In the genomic region with DNA sequence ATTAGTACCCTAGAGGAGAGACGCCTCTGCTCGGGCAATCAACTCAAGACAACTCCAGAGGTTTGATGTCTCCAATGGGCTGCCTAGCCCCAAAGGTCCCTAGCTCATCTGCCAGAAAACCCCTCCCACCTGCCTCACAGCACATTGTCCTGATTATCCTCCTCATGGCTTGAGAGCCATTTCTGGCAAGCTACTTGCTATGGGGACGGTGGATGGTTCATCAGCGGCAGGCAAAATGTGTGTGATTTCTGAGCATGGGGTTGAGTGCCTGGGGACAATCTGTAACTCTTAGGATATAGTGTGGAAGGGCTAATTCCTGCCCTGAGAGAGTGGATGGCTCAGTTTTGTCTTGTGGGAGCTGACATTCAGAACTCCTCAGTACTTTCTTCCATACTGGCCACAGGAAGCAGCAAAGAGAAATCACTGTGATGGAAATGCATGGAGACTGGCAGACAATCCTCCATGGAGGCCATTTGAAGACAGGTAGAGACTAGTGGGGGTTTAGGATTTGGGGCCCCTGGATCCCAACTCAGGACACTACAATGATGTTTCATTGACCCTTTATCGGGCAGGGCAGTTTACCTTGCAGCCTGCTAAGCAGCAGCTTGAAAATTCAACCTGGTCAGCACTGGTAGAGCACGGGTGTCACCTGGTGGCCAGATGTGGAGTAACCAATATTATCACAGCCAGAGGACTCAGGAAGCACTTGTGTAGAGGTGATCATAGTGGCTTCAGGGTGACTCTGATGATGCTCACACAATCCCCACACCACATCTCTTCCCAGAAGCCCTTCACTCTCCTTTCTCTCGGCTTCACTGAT, we compare ENCODE assay signal across 8 mouse cellular contexts.
A peak's percentile ranks its signal among the peaks of the same experiment; 100 is the strongest.
DNase-seq lines count a peak whose midpoint lies in the region; ATAC-seq lines count a peak whose summit lies in the region.

No protein-coding gene starts in this region.

- peak; percentile 55 for DNase-seq in R1 (ENCODE audit: low read depth, low spot score)
- DNase-seq in cerebellum, adult 18-20 months, result peak; percentile 24 to 52
- peak; percentile 69 for DNase-seq in forelimb bud, embryonic 11.5 days (ENCODE audit: low read depth, low spot score)
- DNase-seq in layer of hippocampus, postnatal 10 days (ENCODE audit: low spot score in 2 of 2), result peak; percentile 54 to 58
- DNase-seq in lung, postnatal 4 days, result peak; percentile 45 to 71
- DNase-seq in right cerebral cortex, adult 2 months (ENCODE audit: low spot score in 2 of 2), result peak; percentile 73 to 75
- DNase-seq in urinary bladder, postnatal 36 days (ENCODE audit: low spot score in 2 of 2), result peak; percentile 48 to 68

- no peak overlapping the region for H3K4me3 ChIP-seq in hindbrain, embryonic 13.5 days

- no peaks in the 10 kb centered on the region for H3K9me3 ChIP-seq in hindbrain, embryonic 13.5 days

- H3K4me2 ChIP-seq in hindbrain, embryonic 13.5 days, result no peak overlapping the region

- no peaks in the 10 kb centered on the region for H3K27me3 ChIP-seq in hindbrain, embryonic 13.5 days

- no peak overlapping the region for H3K27ac ChIP-seq in hindbrain, embryonic 13.5 days

- H3K36me3 ChIP-seq in hindbrain, embryonic 13.5 days, result no peaks in the 10 kb centered on the region

- H3K9ac ChIP-seq in hindbrain, embryonic 13.5 days, result 0 out of 2 replicates have a peak overlapping the region, but pooled peaks have one; percentile 24

- no peaks in the 10 kb centered on the region for H3K4me1 ChIP-seq in hindbrain, embryonic 13.5 days (replicated peaks)

- WGBS in hindbrain, embryonic 13.5 days, result 62% methylated on average over 7 of the region's 7 CpGs

- peak; percentile 92 for ATAC-seq in hindbrain, embryonic 13.5 days (ENCODE audit: low FRiP score)
